Mouse (Mus musculus) forebrain, embryonic 16.5 days (tissue): ENCODE measurements around the gene Cul9. TPM values are rescaled to one million over a fixed set of nuclear protein-coding genes. Genes with fewer than 3 reads are reported as not detected.
A peak's percentile ranks its signal among the peaks of the same experiment; 100 is the strongest.

ENCODE experiments used
- ATAC-seq: fragments of 200-750 bp; cut with Nextera tagmentation; 2 replicates; pipeline ENCODE4 v1.8.0; 2017; ENCODE audit warnings: mild to moderate bottlenecking, moderate library complexity
- H3K27ac ChIP-seq: fragments of 300-500 bp; sonication (generic); 2 replicates; pipeline ENCODE4 v1.5.1; 2014; ENCODE audit warnings: low read length, control low read depth
- H3K27me3 ChIP-seq: fragments of 300-500 bp; sonication (generic); replicated peaks from 2 replicates; pipeline ENCODE4 v1.6.1; 2014; ENCODE audit warnings: low read length; ENCODE audit not compliant: control insufficient read depth, insufficient read depth
- H3K36me3 ChIP-seq: fragments of 300-500 bp; sonication (generic); 2 replicates; pipeline ENCODE4 v1.6.1; 2014; ENCODE audit not compliant: control insufficient read depth, insufficient read depth
- H3K4me1 ChIP-seq: fragments of 300-500 bp; sonication (generic); replicated peaks from 2 replicates; pipeline ENCODE4 v1.6.1; 2014; ENCODE audit warnings: low read length; ENCODE audit not compliant: control insufficient read depth, insufficient read depth
- H3K4me2 ChIP-seq: fragments of 300-500 bp; sonication (generic); 2 replicates; pipeline ENCODE4 v1.6.1; 2014; ENCODE audit warnings: mild to moderate bottlenecking, low read length, control low read depth
- H3K4me3 ChIP-seq: fragments of 300-500 bp; sonication (generic); replicated peaks from 2 replicates; pipeline ENCODE4 v1.5.1; 2014; ENCODE audit warnings: mild to moderate bottlenecking, low read length, control low read depth
- H3K9ac ChIP-seq: fragments of 300-500 bp; sonication (generic); replicated peaks from 2 replicates; pipeline ENCODE4 v1.6.1; 2014; ENCODE audit warnings: low read depth, low read length, control low read depth
- H3K9me3 ChIP-seq: fragments of 300-500 bp; sonication (generic); 2 replicates; pipeline ENCODE4 v1.6.1; 2016; ENCODE audit warnings: low read length; ENCODE audit not compliant: control insufficient read depth
- WGBS: fragments of 180-500 bp; shearing (Covaris S2); extraction: QIAGEN DNeasy Blood & Tissue Kit; methylation state at CpG from one replicate; pipeline ENCODE4 v1.1.7; 2014; 5-methylcytosine and 5-hydroxymethylcytosine counted together
- polyA plus RNA-seq: library from polyadenylated mRNA; unstranded; fragments of >200 nt; fragmentation: Nextera tagmentation; extraction: Ambion mirVana; gene quantifications from 2 replicates; pipeline ENCODE4 v1.2.1, GENCODE M21; 2015

The Cul9 gene
- polyA plus RNA-seq, 1 experiment from 2014 or later: 19.8 TPM

DNA sequence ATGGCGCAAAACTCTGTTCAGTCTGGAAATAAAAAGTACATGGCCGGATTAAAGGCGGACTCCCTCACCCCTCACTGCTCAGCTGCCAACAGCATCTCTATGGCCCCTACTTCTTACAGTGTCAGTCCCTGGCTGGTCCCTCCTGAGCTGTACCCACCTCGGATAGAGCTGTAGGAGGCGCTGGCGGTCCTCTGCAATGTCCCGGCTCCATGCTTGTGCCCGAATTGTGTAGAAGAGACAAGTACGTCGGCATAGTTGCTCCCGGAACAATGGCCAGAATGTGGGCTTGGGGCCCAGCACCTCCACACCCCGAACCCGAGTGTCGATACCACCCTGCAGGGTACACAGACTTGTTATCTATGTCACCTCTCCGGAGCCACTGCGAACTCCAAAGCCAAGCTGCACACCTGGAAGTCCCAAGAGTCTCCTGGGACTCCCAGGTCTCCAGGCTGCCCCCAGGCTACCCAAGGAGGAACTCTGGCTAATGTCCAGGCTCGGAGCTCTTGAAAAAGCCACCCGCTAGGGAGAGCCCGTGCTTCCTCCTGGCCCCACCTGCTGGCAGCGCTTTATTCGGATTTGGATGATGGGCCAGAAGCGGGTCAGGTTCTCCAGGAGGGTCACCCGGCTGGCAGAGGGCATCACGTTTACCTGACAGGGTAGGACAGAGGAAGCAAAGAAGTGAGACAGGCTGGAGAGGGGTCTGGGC lies 24.1 kb downstream of the Cul9 start:
- ATAC-seq: no peak
- no peaks in the 10 kb centered on the region for H3K4me1 ChIP-seq
- H3K27me3 ChIP-seq: 0 out of 2 replicates have a peak, but pooled peaks cover 3% of the 10 kb centered on the region
- H3K9me3 ChIP-seq: no peaks in the 10 kb centered on the region
- no peak overlapping the region for H3K4me2 ChIP-seq
- no peak overlapping the region for H3K4me3 ChIP-seq
- H3K9ac ChIP-seq: no peak overlapping the region
- H3K27ac ChIP-seq: no peak overlapping the region
- H3K36me3 ChIP-seq: no peaks in the 10 kb centered on the region
- 22% methylated on average over 24 of the region's 24 CpGs for WGBS

GRCm38 (mm10) chr17:46521174-46521573 lies 25.0 kb downstream of the Cul9 start:
- WGBS: 84% methylated on average over 9 of the region's 9 CpGs
- H3K4me3 ChIP-seq: no peak overlapping the region
- 0 out of 2 replicates have a peak, but pooled peaks cover 3% of the 10 kb centered on the region for H3K27me3 ChIP-seq
- H3K27ac ChIP-seq: no peak overlapping the region
- no peak overlapping the region for H3K9ac ChIP-seq
- H3K4me1 ChIP-seq: no peaks in the 10 kb centered on the region
- ATAC-seq: no peak
- H3K4me2 ChIP-seq: no peak overlapping the region
- no peaks in the 10 kb centered on the region for H3K9me3 ChIP-seq
- no peaks in the 10 kb centered on the region for H3K36me3 ChIP-seq

DNA sequence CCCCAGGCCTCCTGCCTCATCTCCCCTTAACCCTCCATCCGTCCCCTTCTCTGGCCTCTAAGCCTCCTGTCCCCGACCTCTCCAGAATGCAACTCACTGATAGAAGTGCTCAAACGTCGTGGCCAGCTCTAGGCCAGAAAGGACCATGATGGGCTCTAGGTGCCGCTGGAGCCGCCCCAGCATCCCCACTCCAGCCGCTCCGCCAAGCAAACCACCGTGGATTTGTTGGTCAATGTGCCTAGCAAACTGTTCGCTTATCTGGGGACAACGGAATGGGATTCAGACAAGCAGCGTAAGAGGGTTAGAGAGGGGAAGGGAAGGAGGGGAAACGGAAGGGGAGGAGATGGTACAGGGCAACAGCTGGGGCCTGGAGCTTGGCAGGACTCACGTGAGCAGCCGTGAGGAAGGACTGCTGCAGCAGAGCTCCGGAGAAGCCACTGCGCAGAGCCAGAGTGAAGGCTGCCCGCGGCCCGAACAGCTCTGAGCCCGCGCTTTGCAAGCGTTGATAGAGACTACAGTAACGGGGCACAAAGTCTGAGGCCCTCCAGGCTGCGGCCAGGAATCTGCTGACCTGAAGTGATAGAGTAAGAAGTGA lies 25.7 kb downstream of the Cul9 start:
- Histone ChIP-seq H3K9ac (no peak overlapping the region), H3K4me2 (no peak overlapping the region), H3K27me3 (0 out of 2 replicates have a peak, but pooled peaks cover 3% of the 10 kb centered on the region), H3K4me3 (no peak overlapping the region), H3K9me3 (no peaks in the 10 kb centered on the region), H3K4me1 (no peaks in the 10 kb centered on the region), H3K36me3 (no peaks in the 10 kb centered on the region), H3K27ac (no peak overlapping the region)
- 46% methylated on average over 25 of the region's 25 CpGs for WGBS
- no peak for ATAC-seq

DNA sequence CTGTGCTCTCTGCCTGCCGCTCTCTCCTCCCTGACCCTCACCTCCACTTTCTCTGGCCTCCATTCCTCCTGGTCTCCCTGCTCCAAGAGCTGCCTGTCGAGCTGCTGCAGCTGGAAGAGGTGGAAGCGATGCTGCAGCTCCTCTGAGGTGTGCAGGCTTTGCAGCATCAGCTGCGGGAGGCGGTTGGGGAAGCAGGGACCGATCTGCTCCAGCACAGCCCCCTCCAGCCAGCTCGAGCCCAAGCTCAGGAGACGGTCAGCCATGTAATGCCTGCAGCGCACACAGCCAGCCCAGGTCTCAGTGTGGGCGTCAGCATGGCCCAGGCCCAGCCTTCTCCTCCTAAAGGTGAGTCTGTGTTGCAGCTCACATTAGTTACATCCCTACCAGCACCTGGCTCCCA lies 26.2 kb downstream of the Cul9 start:
- Histone ChIP-seq H3K4me1 (no peaks in the 10 kb centered on the region), H3K4me2 (no peak overlapping the region), H3K36me3 (no peaks in the 10 kb centered on the region), H3K4me3 (no peak overlapping the region), H3K9ac (no peak overlapping the region), H3K27me3 (0 out of 2 replicates have a peak, but pooled peaks cover 3% of the 10 kb centered on the region), H3K9me3 (no peaks in the 10 kb centered on the region), H3K27ac (no peak overlapping the region)
- ATAC-seq: no peak
- WGBS: 60% methylated on average over 10 of the region's 10 CpGs

DNA sequence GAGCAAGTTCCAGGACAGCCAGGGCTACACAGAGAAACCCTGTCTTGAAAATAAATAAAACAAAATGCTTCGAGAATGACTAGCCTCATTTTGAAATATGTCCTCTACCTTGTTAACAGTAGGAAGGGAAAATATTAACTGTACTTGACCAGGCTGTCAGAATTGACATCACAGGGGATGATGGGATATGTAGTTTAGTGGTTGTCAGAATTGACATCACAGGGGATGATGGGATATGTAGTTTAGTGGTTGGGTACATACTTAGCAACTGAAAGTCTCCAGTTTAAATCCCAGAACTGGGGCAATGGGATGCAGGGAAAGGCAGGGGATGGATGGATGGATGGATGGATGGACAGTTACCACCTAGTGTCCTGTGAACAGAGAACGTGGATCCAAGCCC lies 32.9 kb downstream of the Cul9 start:
- Histone ChIP-seq H3K9ac (no peak overlapping the region), H3K9me3 (no peaks in the 10 kb centered on the region), H3K4me3 (no peak overlapping the region), H3K27me3 (no peaks in the 10 kb centered on the region), H3K36me3 (no peaks in the 10 kb centered on the region), H3K4me2 (no peak overlapping the region), H3K4me1 (no peaks in the 10 kb centered on the region), H3K27ac (no peak overlapping the region)
- peak; percentile 71; the same call in 1 of the 2 replicates for ATAC-seq
- 67% methylated on average over 2 of the region's 2 CpGs for WGBS

DNA sequence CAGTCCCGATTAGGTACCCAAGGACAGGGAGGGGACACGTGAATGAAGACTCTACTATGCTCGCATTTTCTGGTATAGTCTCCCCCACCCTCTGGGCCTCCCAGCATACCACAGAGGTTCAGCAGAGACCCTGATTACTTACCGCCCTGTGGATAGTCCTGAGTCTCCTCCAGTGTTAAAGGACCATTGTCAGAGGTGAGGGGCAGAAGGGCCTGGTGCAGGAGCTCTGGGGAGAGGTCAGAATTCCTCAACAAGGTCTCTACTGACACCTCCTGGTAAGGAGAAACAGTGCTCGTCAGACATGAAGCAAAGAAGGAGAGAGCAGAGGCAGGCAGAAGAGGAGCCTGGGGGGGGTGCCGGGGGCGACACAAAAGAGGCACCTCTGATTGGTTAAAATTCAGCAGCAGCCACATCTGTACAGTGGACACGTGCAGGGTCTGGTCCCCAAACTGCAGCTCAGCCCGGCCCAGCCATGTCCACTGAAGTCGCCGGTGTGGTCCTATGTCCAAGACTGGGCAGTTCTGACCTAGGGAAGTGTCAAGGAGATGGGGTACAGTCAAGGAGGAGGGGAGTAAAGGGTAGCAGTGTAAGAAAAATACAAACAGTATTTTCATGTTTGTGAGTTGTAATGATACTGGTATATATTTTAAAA lies 35.0 kb downstream of the Cul9 start:
- H3K4me1 ChIP-seq: no peaks in the 10 kb centered on the region
- no peaks in the 10 kb centered on the region for H3K27me3 ChIP-seq
- no peak overlapping the region for H3K27ac ChIP-seq
- no peaks in the 10 kb centered on the region for H3K9me3 ChIP-seq
- no peak for ATAC-seq
- WGBS: 39% methylated on average over 11 of the region's 11 CpGs
- H3K36me3 ChIP-seq: no peaks in the 10 kb centered on the region
- no peak overlapping the region for H3K4me2 ChIP-seq
- no peak overlapping the region for H3K9ac ChIP-seq
- no peak overlapping the region for H3K4me3 ChIP-seq

DNA sequence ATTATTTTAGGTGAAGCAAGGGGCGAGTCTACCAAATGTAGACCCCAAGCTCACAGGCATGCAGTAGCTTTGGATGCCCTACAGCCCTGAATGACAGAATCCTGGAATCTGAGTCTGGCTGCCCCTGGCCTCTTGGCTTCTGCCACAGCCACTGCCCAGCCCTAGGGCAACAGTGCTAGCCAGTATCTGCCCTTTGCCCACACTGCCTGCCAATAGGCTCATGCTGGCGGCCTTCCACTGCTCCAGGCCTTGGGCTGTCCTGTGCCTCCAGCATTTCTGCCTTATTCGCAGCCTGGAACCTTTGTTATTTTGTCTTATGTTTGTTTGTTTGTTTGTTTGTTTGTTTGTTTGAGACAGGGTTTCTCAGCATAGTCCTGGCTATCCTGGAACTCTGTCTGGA lies 40.6 kb downstream of the Cul9 start:
- 90% methylated on average over 3 of the region's 3 CpGs for WGBS
- Histone ChIP-seq H3K27ac (no peak overlapping the region), H3K9ac (no peak overlapping the region), H3K36me3 (no peaks in the 10 kb centered on the region), H3K4me3 (no peak overlapping the region), H3K9me3 (no peaks in the 10 kb centered on the region), H3K4me2 (no peak overlapping the region), H3K4me1 (no peaks in the 10 kb centered on the region), H3K27me3 (no peaks in the 10 kb centered on the region)
- no peak for ATAC-seq

GRCm38 (mm10) chr17:46503847-46504638 lies 42.1 kb downstream of the Cul9 start:
- H3K4me2 ChIP-seq: no peak overlapping the region
- no peaks in the 10 kb centered on the region for H3K36me3 ChIP-seq
- H3K9me3 ChIP-seq: no peaks in the 10 kb centered on the region
- H3K4me1 ChIP-seq: no peaks in the 10 kb centered on the region
- H3K27ac ChIP-seq: no peak overlapping the region
- H3K27me3 ChIP-seq: no peaks in the 10 kb centered on the region
- no peak overlapping the region for H3K9ac ChIP-seq
- 83% methylated on average over 14 of the region's 14 CpGs for WGBS
- H3K4me3 ChIP-seq: no peak overlapping the region
- no peak for ATAC-seq

DNA sequence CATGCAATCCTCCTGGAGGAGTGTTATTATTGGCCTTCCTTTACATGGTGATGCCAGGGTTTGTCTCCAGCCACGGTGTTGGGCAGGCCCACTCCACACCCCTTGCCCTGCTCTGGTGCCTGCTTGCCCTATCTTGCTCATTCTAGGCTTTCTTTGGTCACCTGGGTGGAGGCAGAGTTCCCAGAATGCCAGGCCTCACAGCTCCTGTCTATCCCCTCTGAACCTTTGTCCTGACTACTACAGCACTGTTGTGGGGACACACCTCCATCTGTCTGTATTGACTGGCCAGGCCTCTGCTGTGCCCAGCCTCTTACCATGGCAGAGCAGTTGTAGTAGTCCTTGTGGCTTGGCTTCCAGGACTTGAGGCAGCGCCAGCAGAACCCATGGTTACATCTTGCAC lies 43.4 kb downstream of the Cul9 start:
- Histone ChIP-seq H3K4me2 (no peak overlapping the region), H3K27ac (no peak overlapping the region), H3K9me3 (no peaks in the 10 kb centered on the region), H3K36me3 (no peaks in the 10 kb centered on the region), H3K27me3 (no peaks in the 10 kb centered on the region), H3K9ac (no peak overlapping the region), H3K4me3 (no peak overlapping the region), H3K4me1 (no peaks in the 10 kb centered on the region)
- no peak for ATAC-seq
- 95% methylated on average over 2 of the region's 2 CpGs for WGBS
